Mouse (Mus musculus) stomach, postnatal 0 days (tissue): Measurements from ENCODE around the gene B430218F22Rik.
"Not testable (repeated sequence)": the region's sequence is repeated elsewhere in the genome, so short reads cannot be mapped to it uniquely, and the experiment has no call there.

ENCODE experiments used
- CTCF ChIP-seq: IDR thresholded peaks from 2 replicates; pipeline ENCODE4 v1.5.1; 2016; ENCODE audit warnings: antibody characterized with exemption, low read depth, mild to moderate bottlenecking, moderate library complexity
- EP300 ChIP-seq: optimal IDR thresholded peaks from 2 replicates; pipeline ENCODE3; 2016; ENCODE audit warnings: antibody characterized with exemption

GRCm38 (mm10) chr13:118387448-118387801 lies 995 bp downstream of the B430218F22Rik start:
- not testable (repeated sequence) for TF ChIP-seq CTCF, EP300
